Mouse (Mus musculus) stomach, adult 2 months (tissue): Measurements from ENCODE around the gene Taf1. TPM values are rescaled to one million over a fixed set of nuclear protein-coding genes. Genes with fewer than 3 reads are reported as not detected.

Experiments
- polyA plus RNA-seq: library from polyadenylated mRNA; depleted of rRNA; stranded (reverse); fragments of >200 nt; gene quantifications from 2 replicates; pipeline ENCODE4 v1.2.3, GENCODE M21; 2012; rRNA removed

Taf1 gene
- polyA plus RNA-seq, result 0.13 and 0.36 TPM in 2 replicates

DNA sequence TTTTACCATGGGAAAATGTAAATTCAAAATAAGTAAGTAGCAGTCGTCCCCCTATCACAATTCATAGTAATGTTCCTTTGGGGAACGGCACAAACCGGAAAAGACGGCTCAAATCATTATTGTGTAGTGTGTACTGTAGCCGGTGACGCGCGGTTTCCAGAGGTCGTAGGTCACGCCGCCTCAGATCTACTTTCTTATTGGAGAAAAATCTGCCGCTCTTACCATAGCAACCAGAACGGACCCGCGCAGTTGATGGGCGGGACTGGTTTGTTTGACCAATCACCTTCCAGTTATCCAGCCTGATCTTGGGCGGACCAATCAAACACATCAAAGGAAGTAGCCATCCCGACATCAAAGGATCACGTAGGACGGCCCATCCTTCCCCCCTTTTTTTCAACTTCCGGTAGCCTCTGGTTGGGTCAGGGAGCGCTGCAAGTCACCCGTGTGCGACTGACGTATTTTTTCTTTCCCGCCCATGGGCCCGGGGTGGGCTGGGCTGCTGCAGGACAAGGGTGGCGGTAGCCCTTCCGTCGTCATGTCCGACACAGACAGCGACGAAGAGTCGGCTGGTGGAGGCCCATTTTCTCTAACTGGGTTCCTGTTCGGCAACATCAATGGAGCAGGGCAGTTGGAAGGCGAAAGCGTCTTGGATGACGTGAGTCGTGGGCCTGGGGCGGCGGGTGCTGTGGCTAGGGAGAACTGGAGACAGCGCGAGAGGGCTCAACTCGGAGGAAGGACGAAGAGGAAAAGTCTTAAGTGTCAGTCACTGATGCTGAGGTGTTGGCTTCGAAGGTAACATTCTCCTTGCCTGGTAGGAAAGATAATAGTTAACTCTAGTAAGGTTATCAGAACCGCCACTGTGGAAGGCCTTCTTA is at the start of gene Taf1:
Taf1 (plus strand) TSS at position 388 of the 875 bp plus-strand sequence.

DNA sequence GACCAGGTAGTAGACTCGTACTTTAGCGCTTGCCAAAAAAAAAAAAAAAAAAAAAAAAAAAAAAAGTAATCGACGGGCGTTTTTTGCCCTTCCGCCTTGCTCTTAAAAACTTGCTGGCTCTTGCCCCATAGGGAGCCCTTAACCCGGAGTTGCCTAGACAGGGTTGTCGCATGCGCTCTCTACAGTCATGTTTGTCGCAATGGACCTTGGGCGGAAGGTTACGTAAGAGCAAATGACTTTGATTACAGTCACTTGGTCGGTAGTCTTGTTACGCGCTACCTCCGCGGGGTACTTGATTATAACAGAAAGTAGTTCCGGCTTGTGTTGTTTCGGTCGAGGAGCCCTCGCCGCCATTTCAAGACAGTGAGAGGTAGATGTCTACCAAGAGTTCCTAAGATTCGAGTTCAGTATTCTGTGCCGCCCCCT is 107.2 kb downstream of the Taf1 start, which contains the start of gene Ogt:
Ogt (plus strand) TSS at position 320 of the 426 bp plus-strand sequence.

Other genes with a start within 250 kb of the Taf1 start
- 0.04 and 0.11 TPM in 2 replicates for gene Nlgn3, start 233.6 kb upstream of the Taf1 start, polyA plus RNA-seq
- 193 and 219 TPM in 2 replicates for gene Gjb1, start 156.4 kb upstream of the Taf1 start, polyA plus RNA-seq
- gene Zmym3, start 111.9 kb upstream of the Taf1 start, polyA plus RNA-seq, result 7.0 TPM in 2 replicates
- 15.4 and 23.1 TPM in 2 replicates for gene Nono, start 103.4 kb upstream of the Taf1 start, polyA plus RNA-seq
- gene Itgb1bp2, start 83.6 kb upstream of the Taf1 start, polyA plus RNA-seq, result 0.92 and 2.8 TPM in 2 replicates
- gene Ogt, start 107.3 kb downstream of the Taf1 start, polyA plus RNA-seq, result 3.6 and 8.0 TPM in 2 replicates
- 0.67 and 0.69 TPM in 2 replicates for gene Cxcr3, start 201.5 kb downstream of the Taf1 start, polyA plus RNA-seq